Mouse (Mus musculus) lung, adult 2 months (tissue): ENCODE results near the gene Dock3. TPM values are rescaled to one million over a fixed set of nuclear protein-coding genes. Genes with fewer than 3 reads are reported as not detected.
A peak's percentile ranks its signal among the peaks of the same experiment; 100 is the strongest.

Source experiments
- DNase-seq: peaks from one replicate; pipeline ENCODE4 v3.0.0; 2022
- H3K4me1 ChIP-seq: fragments of 200-500 bp; 2 replicates; pipeline ENCODE4 v1.6.1; 2011; ENCODE audit warnings: low read length; ENCODE audit not compliant: control insufficient read depth, insufficient read depth
- H3K4me3 ChIP-seq: fragments of 200-500 bp; replicated peaks from 2 replicates; pipeline ENCODE3; 2011; ENCODE audit warnings: low read depth, mild to moderate bottlenecking, control low read depth, low read length; ENCODE audit errors: extremely low read depth
- CTCF ChIP-seq: fragments of 200-500 bp; IDR thresholded peaks from 2 replicates; pipeline ENCODE4 v1.5.1; 2011; ENCODE audit warnings: mild to moderate bottlenecking, low read length, control low read depth; ENCODE audit not compliant: insufficient read depth
- POLR2A ChIP-seq: fragments of 200-500 bp; IDR thresholded peaks from 2 replicates; pipeline ENCODE4 v1.6.1; 2011; ENCODE audit warnings: low read depth, mild to moderate bottlenecking, control low read depth, low read length, borderline replicate concordance; ENCODE audit errors: extremely low read depth
- WGBS: fragments of 180-500 bp; shearing (Covaris S2); methylation state at CpG from one replicate; pipeline ENCODE4 v1.1.7; 2018; 5-methylcytosine and 5-hydroxymethylcytosine counted together
- polyA plus RNA-seq: library from polyadenylated mRNA; depleted of rRNA; stranded (reverse); fragments of >200 nt; gene quantifications from 2 replicates; pipeline ENCODE4 v1.2.3, GENCODE M21; 2012

Gene Dock3
- polyA plus RNA-seq, 1 experiment = 0.09 TPM

DNA sequence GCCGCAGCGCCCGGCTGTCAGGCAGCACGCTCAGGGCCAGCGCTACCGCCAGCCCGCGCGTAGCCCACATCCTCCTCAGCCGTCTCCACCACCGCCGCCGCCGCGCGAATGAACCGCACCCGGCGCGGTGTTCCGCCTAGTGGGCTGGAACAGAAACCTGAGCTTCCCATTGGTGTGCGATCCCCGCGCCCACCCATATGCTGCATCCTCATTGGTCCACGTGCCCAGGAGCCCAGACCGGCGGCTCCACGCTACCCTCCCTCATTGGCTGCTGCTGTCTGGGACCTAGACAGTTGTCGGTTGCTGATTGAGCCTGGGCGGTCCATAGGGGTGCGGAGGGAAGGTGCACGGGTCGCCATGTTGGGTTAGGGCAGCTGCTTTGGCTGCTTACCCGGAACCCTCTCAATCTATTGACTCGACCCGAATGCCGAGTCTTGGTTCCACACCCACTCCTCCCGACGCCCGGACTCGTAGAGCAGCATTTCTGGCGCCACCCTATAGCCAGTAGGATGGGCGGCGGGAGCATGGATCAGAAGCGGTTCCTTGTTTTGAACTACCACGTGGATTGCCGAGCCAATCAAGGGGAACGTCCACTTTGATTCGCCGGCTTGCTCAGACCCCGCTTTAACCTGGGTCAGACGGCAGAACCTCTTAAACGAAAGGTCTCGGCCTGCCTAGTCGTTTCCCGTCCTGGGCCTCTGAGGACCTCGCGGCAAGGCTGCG is 339.7 kb downstream of the Dock3 start, which contains the start of gene Manf:
Manf (minus strand) TSS at position 151 of the 723 bp plus-strand sequence.
- peak within 1 kb of the TSS; percentile 90 for H3K4me3 ChIP-seq
- TF ChIP-seq CTCF (no peak), POLR2A (peak; percentile 97)
- DNase-seq = peak; percentile 94
- H3K4me1 ChIP-seq = peaks cover 11% of the 10 kb centered on the region; the same call in 1 of the 2 replicates
- under 1% methylated on average over 59 of the region's 59 CpGs for WGBS

DNA sequence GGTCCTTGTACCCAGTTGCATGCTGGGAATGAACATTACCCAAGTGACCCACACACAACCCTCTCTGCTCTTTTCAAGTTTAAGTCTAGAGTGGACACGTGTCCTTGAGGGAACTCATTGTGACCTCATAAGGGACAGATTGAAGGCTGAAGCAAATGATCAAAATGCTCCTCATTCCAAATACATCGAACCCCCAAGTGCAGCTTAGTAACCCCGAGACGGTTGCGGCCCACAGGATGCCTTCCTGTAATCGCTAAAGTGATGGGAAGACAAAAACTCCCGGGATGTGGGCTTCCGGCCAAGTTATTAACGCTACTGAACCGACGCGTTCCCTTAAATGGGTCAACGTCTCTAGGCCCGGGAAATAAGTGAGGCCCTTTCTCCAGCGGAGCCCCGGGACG is 340.4 kb downstream of the Dock3 start:
- WGBS = under 1% methylated on average over 17 of the region's 17 CpGs
- Histone ChIP-seq H3K4me3 (peak overlapping the region; percentile 75), H3K4me1 (peaks cover 11% of the 10 kb centered on the region; the same call in 1 of the 2 replicates)
- TF ChIP-seq CTCF (no peak), POLR2A (no peak)
- DNase-seq = no peak

GRCm38 (mm10) chr9:106890496-106891240 is 341.0 kb downstream of the Dock3 start:
- no peak for DNase-seq
- WGBS = 43% methylated on average over 8 of the region's 8 CpGs
- no peak for TF ChIP-seq CTCF
- no peak for TF ChIP-seq POLR2A

GRCm38 (mm10) chr9:106889321-106889720 is 342.4 kb downstream of the Dock3 start:
- H3K4me3 ChIP-seq = no peak overlapping the region
- peaks cover 20% of the 10 kb centered on the region for H3K4me1 ChIP-seq
- 77% methylated on average over 9 of the region's 9 CpGs for WGBS
- TF ChIP-seq POLR2A (no peak), CTCF (no peak)
- no peak for DNase-seq

More at GRCm38 (mm10) chr9:106890496-106891240, 341.0 kb downstream of the Dock3 start:
- Histone ChIP-seq H3K4me1 (peaks cover 13% of the 10 kb centered on the region), H3K4me3 (no peak overlapping the region)

DNA sequence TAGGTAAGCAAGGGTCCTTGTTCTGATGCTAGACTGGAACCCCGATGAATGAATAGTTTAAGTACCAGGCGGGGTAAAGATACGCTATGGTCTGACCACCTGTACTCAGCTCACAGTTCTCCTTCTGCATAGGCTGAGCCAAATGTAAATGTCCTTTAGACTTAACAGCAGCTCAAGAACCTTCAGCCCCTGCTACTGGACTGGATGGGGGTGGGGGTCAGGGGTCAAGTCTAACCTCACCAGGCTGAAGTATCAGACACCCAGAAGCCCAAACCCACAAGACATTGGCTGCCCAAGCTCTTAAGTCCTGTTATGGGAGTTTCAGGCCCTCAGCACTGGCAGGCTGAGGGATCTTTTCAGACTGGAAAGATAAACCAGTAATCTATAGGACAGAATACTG is 343.4 kb downstream of the Dock3 start:
- WGBS = 98% methylated on average over 3 of the region's 3 CpGs
- Histone ChIP-seq H3K4me1 (peaks cover 20% of the 10 kb centered on the region), H3K4me3 (no peak overlapping the region)
- no peak for DNase-seq
- TF ChIP-seq CTCF (no peak), POLR2A (no peak)

GRCm38 (mm10) chr9:106886828-106887702 is 344.6 kb downstream of the Dock3 start, which contains the start of gene Rbm15b:
Rbm15b (minus strand) TSS chr9:106887428.
- Histone ChIP-seq H3K4me3 (peak within 1 kb of the TSS; percentile 79), H3K4me1 (peaks cover 20% of the 10 kb centered on the region)
- 2% methylated on average over 98 of the region's 101 CpGs for WGBS
- TF ChIP-seq CTCF (peak; percentile 41; the same call in 1 of the 2 replicates), POLR2A (0 out of 2 replicates have a peak, but pooled peaks have one; percentile 14)
- DNase-seq = peak; percentile 97

- peak; percentile 39 for DNase-seq
- under 1% methylated on average over 101 of the region's 107 CpGs for WGBS
- TF ChIP-seq POLR2A = no peak
- TF ChIP-seq CTCF = no peak
- Histone ChIP-seq H3K4me3 (peak overlapping the region; percentile 79), H3K4me1 (peaks cover 20% of the 10 kb centered on the region)
Measured at GRCm38 (mm10) chr9:106885901-106886731, 345.6 kb downstream of the Dock3 start.

- peak overlapping the region; percentile 69 for H3K4me3 ChIP-seq
- no peak for TF ChIP-seq POLR2A
- no peak for TF ChIP-seq CTCF
- H3K4me1 ChIP-seq = peaks cover 13% of the 10 kb centered on the region
- DNase-seq = no peak
- 38% methylated on average over 44 of the region's 44 CpGs for WGBS
Measured at GRCm38 (mm10) chr9:106884996-106885900, 346.5 kb downstream of the Dock3 start.
